Mouse (Mus musculus) CH12.LX (cell line): ENCODE results near the gene Hist1h3e. TPM values are rescaled to one million over a fixed set of nuclear protein-coding genes. Genes with fewer than 3 reads are reported as not detected.

Experiments used
- DNase-seq: peaks from one replicate; pipeline ENCODE4 v3.0.0-alpha.2; 2013; ENCODE audit errors: extremely low read depth
- H3K27ac ChIP-seq: 2 replicates; pipeline ENCODE4 v1.5.1; 2012; ENCODE audit warnings: low read depth, mild to moderate bottlenecking, control low read depth, moderate library complexity; ENCODE audit not compliant: insufficient read depth
- H3K27me3 ChIP-seq: replicated peaks from 2 replicates; pipeline ENCODE3; 2012; ENCODE audit warnings: inconsistent platforms
- H3K36me3 ChIP-seq, 2 experiments: replicated peaks in 1 of 2; 2 replicates each; pipeline versions ENCODE3 to v1.6.1; 2012; ENCODE audit warnings: inconsistent platforms in 1 of 2, low read length in 1 of 2, mild to moderate bottlenecking in 1 of 2, mixed read lengths in 1 of 2, moderate library complexity in 1 of 2; ENCODE audit not compliant: control insufficient read depth in 1 of 2, insufficient read depth in 1 of 2
- H3K4me1 ChIP-seq, 2 experiments: 2 replicates each; pipeline ENCODE4 v1.6.1; 2012; ENCODE audit warnings: inconsistent platforms in 1 of 2, moderate library complexity in 1 of 2; ENCODE audit not compliant: insufficient read depth in 2 of 2, control insufficient read depth in 1 of 2
- H3K4me2 ChIP-seq: 2 replicates; pipeline ENCODE4 v1.6.1; 2012; ENCODE audit warnings: low read depth, mild to moderate bottlenecking, control low read depth; ENCODE audit not compliant: poor library complexity, insufficient read depth, severe bottlenecking
- H3K4me3 ChIP-seq, 3 experiments: fragments of 150-350 bp in 1 of 3; sonication (generic) in 1 of 3; replicated peaks in 1 of 3; 2 replicates each; pipeline versions ENCODE3 to v1.5.1; 2011 to 2012; ENCODE audit warnings: low read depth in 2 of 3, low read length in 2 of 3, mild to moderate bottlenecking in 2 of 3, moderate library complexity in 2 of 3, control low read depth in 1 of 3, improper control_type of control experiment in 1 of 3, inconsistent platforms in 1 of 3, mixed read lengths in 1 of 3; ENCODE audit not compliant: poor library complexity in 1 of 3
- H3K79me2 ChIP-seq: replicated peaks from 2 replicates; pipeline ENCODE4 v1.6.1; 2012; ENCODE audit warnings: mild to moderate bottlenecking, moderate library complexity; ENCODE audit not compliant: control insufficient read depth, poor library complexity, insufficient read depth, severe bottlenecking; ENCODE audit errors: extremely low read depth
- H3K9ac ChIP-seq: 2 replicates; pipeline ENCODE4 v1.6.1; 2012; ENCODE audit warnings: low read depth, mild to moderate bottlenecking, control low read depth, moderate library complexity; ENCODE audit not compliant: insufficient read depth
- H3K9me3 ChIP-seq: replicated peaks from 2 replicates; pipeline ENCODE3; 2012; ENCODE audit warnings: low read length, inconsistent platforms, mixed read lengths
- CHD2 ChIP-seq: IDR thresholded peaks from 2 replicates; pipeline ENCODE4 v1.6.1; 2011; ENCODE audit warnings: low read length, improper control_type of control experiment
- CTCF ChIP-seq, 2 experiments: IDR thresholded peaks in 1 of 2; conservative IDR thresholded peaks in 1 of 2; 2 replicates each; pipeline ENCODE4 v1.5.1; 2011 to 2012; ENCODE audit warnings: low read depth in 2 of 2, low read length in 2 of 2, improper control_type of control experiment in 1 of 2, inconsistent platforms in 1 of 2, mild to moderate bottlenecking in 1 of 2, moderate library complexity in 1 of 2
- E2F4 ChIP-seq: IDR thresholded peaks from 2 replicates; pipeline ENCODE4 v1.6.1; 2011; ENCODE audit warnings: low read depth, low read length, improper control_type of control experiment; ENCODE audit not compliant: insufficient replicate concordance
- EP300 ChIP-seq: IDR thresholded peaks from 2 replicates; pipeline ENCODE4 v1.6.1; 2011; ENCODE audit warnings: low read length, improper control_type of control experiment
- ETS1 ChIP-seq: conservative IDR thresholded peaks from 2 replicates; pipeline ENCODE4 v1.6.1; 2012; ENCODE audit warnings: low read depth, mild to moderate bottlenecking, inconsistent platforms, low read length, improper control_type of control experiment, moderate library complexity
- IRF4 ChIP-seq: IDR thresholded peaks from 2 replicates; pipeline ENCODE4 v1.6.1; 2014; ENCODE audit warnings: low read depth, mild to moderate bottlenecking, inconsistent platforms, low read length, improper control_type of control experiment
- JUN ChIP-seq: IDR thresholded peaks from 2 replicates; pipeline ENCODE4 v1.6.1; 2011; ENCODE audit warnings: low read depth, mild to moderate bottlenecking, low read length, improper control_type of control experiment, moderate library complexity; ENCODE audit not compliant: insufficient read depth
- JUND ChIP-seq: conservative IDR thresholded peaks from 2 replicates; pipeline ENCODE4 v1.6.1; 2011; ENCODE audit warnings: low read depth, low read length, improper control_type of control experiment
- KAT2A ChIP-seq: IDR thresholded peaks from 2 replicates; pipeline ENCODE4 v1.6.1; 2012; ENCODE audit warnings: low read length, improper control_type of control experiment, inconsistent platforms; ENCODE audit not compliant: insufficient replicate concordance
- MAX ChIP-seq: IDR thresholded peaks from 2 replicates; pipeline ENCODE4 v1.6.1; 2011; ENCODE audit warnings: low read length, improper control_type of control experiment
- MAZ ChIP-seq: IDR thresholded peaks from 2 replicates; pipeline ENCODE4 v1.6.1; 2012; ENCODE audit warnings: low read depth, mild to moderate bottlenecking, inconsistent platforms, low read length, improper control_type of control experiment, moderate library complexity
- MEF2A ChIP-seq: IDR thresholded peaks from 2 replicates; pipeline ENCODE4 v1.6.1; 2014; ENCODE audit warnings: low read depth, mild to moderate bottlenecking, inconsistent platforms, low read length, improper control_type of control experiment, borderline replicate concordance
- MXI1 ChIP-seq: IDR thresholded peaks from 2 replicates; pipeline ENCODE4 v1.6.1; 2011; ENCODE audit warnings: mild to moderate bottlenecking, low read depth, low read length, improper control_type of control experiment
- MYC ChIP-seq: IDR thresholded peaks from 2 replicates; pipeline ENCODE4 v1.6.1; 2011; ENCODE audit warnings: low read depth, mild to moderate bottlenecking, improper control_type of control experiment, low read length
- POLR2A ChIP-seq: IDR thresholded peaks from 2 replicates; pipeline ENCODE4 v1.6.1; 2011; ENCODE audit warnings: low read depth, mild to moderate bottlenecking, improper control_type of control experiment, low read length
- POLR2AphosphoS2 ChIP-seq: IDR thresholded peaks from 2 replicates; pipeline ENCODE4 v1.6.1; 2011; ENCODE audit warnings: low read depth, low read length, improper control_type of control experiment
- RAD21 ChIP-seq: IDR thresholded peaks from 2 replicates; pipeline ENCODE4 v1.6.1; 2011; ENCODE audit warnings: low read depth, mild to moderate bottlenecking, low read length, improper control_type of control experiment, moderate library complexity
- RCOR1 ChIP-seq: conservative IDR thresholded peaks from 2 replicates; pipeline ENCODE4 v1.6.1; 2012; ENCODE audit warnings: low read depth, mild to moderate bottlenecking, inconsistent platforms, low read length, improper control_type of control experiment
- SIN3A ChIP-seq: IDR thresholded peaks from 2 replicates; pipeline ENCODE4 v1.6.1; 2012; ENCODE audit warnings: low read length, improper control_type of control experiment, inconsistent platforms
- SMC3 ChIP-seq: IDR thresholded peaks from 2 replicates; pipeline ENCODE4 v1.6.1; 2011; ENCODE audit warnings: low read depth, low read length, improper control_type of control experiment
- UBTF ChIP-seq: IDR thresholded peaks from 2 replicates; pipeline ENCODE4 v1.6.1; 2012; ENCODE audit warnings: low read depth, mild to moderate bottlenecking, inconsistent platforms, low read length, improper control_type of control experiment, moderate library complexity
- ZC3H11A ChIP-seq: IDR thresholded peaks from 2 replicates; pipeline ENCODE4 v1.6.1; 2012; ENCODE audit warnings: low read depth, mild to moderate bottlenecking, inconsistent platforms, low read length, improper control_type of control experiment
- ZNF384 ChIP-seq: IDR thresholded peaks from 2 replicates; pipeline ENCODE4 v1.6.1; 2012; ENCODE audit warnings: low read depth, low read length, improper control_type of control experiment, inconsistent platforms
- dilution Hi-C: fragments of 300-500 bp; cut with MboI; formaldehyde crosslinking; loops from 2 replicates; pipeline ENCODE4 v1.14.3; 2020; ENCODE audit warnings: low sequenced_read_pairs; ENCODE audit not compliant: extremely low pct_unique_long_range_greater_than_20kb, extremely low pct_ligation_motif_present
- in situ Hi-C: fragments of 300-500 bp; cut with MboI; formaldehyde crosslinking; loops from 3 replicates; pipeline ENCODE4 v1.14.3; 2019; ENCODE audit warnings: low sequenced_read_pairs, low pct_ligation_motif_present, low pct_unique_long_range_greater_than_20kb, mixed read lengths
- polyA plus RNA-seq: library from polyadenylated mRNA; unstranded; fragments of >175 nt; gene quantifications from 2 replicates; pipeline ENCODE4 v1.2.1, GENCODE M21; 2012; ENCODE audit warnings: low read depth; ENCODE audit not compliant: insufficient read length
- total RNA-seq, 2 experiments: library from RNA; depleted of rRNA; stranded (reverse); fragments of 300-350 nt in 1 of 2; fragments of >200 nt in 1 of 2; gene quantifications; 2 replicates each; pipeline ENCODE4 v1.2.3; 2012 to 2014

The Hist1h3e gene
- total and polyA plus RNA-seq, 3 experiments = 3.1 to 1,484 (median 24.2) TPM

- dilution Hi-C loops = no loop called here
- no peak overlapping the region for H3K9ac ChIP-seq
- no peaks in the 10 kb centered on the region for H3K9me3 ChIP-seq
- no peaks in the 10 kb centered on the region for H3K4me1 ChIP-seq
- no peaks in the 10 kb centered on the region for H3K27me3 ChIP-seq
- H3K4me3 ChIP-seq = no peak overlapping the region
- H3K79me2 ChIP-seq = no peaks in the 10 kb centered on the region
- H3K36me3 ChIP-seq = peaks cover 0 to 14% of the 10 kb centered on the region in 2 experiments
- no peak for DNase-seq
- H3K4me2 ChIP-seq = no peak overlapping the region
- no peak overlapping the region for H3K27ac ChIP-seq
- in situ Hi-C loops = no loop called here
- no peak for TF ChIP-seq RAD21
- TF ChIP-seq CHD2 = no peak
- no peak for TF ChIP-seq JUN
- TF ChIP-seq POLR2AphosphoS2 = no peak
- TF ChIP-seq ZNF384 = no peak
- no peak for TF ChIP-seq MXI1
- TF ChIP-seq UBTF = no peak
- no peak for TF ChIP-seq MEF2A
- TF ChIP-seq MAZ = no peak
- no peak for TF ChIP-seq MYC
These were observed 41.1 kb upstream of the Hist1h3e start for GRCm38 (mm10) chr13:23603182-23603699.

GRCm38 (mm10) chr13:23597957-23598356 is 35.8 kb upstream of the Hist1h3e start:
- Histone ChIP-seq H3K79me2 (no peaks in the 10 kb centered on the region), H3K27ac (no peak overlapping the region), H3K9me3 (no peaks in the 10 kb centered on the region), H3K27me3 (no peaks in the 10 kb centered on the region), H3K4me2 (no peak overlapping the region), H3K9ac (no peak overlapping the region), H3K4me3 (no peak overlapping the region), H3K36me3 (no peaks in the 10 kb centered on the region), H3K4me1 (peaks cover 2 to 17% of the 10 kb centered on the region in 2 experiments; a peak in 3 of 4 replicates)
- TF ChIP-seq MAX = no peak
- no peak for TF ChIP-seq JUN
- no peak for TF ChIP-seq MYC
- TF ChIP-seq MAZ = no peak
- peak; percentile 78 for TF ChIP-seq IRF4
- TF ChIP-seq JUND = 0 out of 2 replicates have a peak, but pooled peaks have one; percentile 29
- TF ChIP-seq ZNF384 = no peak
- TF ChIP-seq CTCF (conservative IDR thresholded peaks at IDR 0.05 in 1 of 2, IDR thresholded peaks at IDR 0.05 in 1 of 2; ENCODE audit: low read depth in 2 of 2, low read length in 2 of 2) = peak; percentile 81 to 89
- peak; percentile 24; the same call in 1 of the 2 replicates for TF ChIP-seq ZC3H11A
- no peak for TF ChIP-seq ETS1
- no peak for TF ChIP-seq EP300
- TF ChIP-seq SMC3 = peak; percentile 63
- TF ChIP-seq RAD21 = peak; percentile 93
- no peak for TF ChIP-seq E2F4
- TF ChIP-seq KAT2A = no peak
- no peak for TF ChIP-seq RCOR1
- no peak for TF ChIP-seq POLR2A
- TF ChIP-seq SIN3A = 0 out of 2 replicates have a peak, but pooled peaks have one; percentile 34
- peak; percentile 84 for DNase-seq
- dilution Hi-C loops (no loop called here), in situ Hi-C loops (no loop called here)
